Mouse (Mus musculus): ENCODE results near the gene N4bp2l2.

The N4bp2l2 gene

DNA sequence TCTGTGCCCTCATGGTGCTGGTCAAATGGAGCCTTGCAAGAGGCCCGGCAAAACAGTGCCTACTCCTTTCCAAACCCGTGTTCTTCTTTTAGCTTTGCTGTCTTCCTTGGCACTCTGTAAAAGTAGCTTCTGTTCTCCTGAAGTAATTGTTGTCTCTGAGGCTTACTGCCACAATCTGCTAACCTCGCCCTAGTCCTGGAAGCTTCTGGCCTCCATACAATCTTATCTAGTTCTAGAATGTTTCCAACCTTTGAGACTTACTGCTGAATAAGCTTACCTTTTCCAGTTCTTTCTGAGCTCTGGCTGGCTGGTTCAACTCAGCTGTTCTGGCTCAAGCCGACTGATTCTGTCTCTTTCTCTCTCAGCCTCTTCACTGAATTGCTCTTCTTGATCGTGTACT is 104.2 kb downstream of the N4bp2l2 start:
- DNase-seq (ENCODE audit: low read depth, low spot score) = no peak

GRCm38 (mm10) chr5:150561376-150561775 is 104.6 kb downstream of the N4bp2l2 start:
- no peak for DNase-seq (ENCODE audit: low read depth, low spot score)

GRCm38 (mm10) chr5:150560851-150561250 is 105.1 kb downstream of the N4bp2l2 start:
- DNase-seq (ENCODE audit: low read depth, low spot score) = no peak

DNA sequence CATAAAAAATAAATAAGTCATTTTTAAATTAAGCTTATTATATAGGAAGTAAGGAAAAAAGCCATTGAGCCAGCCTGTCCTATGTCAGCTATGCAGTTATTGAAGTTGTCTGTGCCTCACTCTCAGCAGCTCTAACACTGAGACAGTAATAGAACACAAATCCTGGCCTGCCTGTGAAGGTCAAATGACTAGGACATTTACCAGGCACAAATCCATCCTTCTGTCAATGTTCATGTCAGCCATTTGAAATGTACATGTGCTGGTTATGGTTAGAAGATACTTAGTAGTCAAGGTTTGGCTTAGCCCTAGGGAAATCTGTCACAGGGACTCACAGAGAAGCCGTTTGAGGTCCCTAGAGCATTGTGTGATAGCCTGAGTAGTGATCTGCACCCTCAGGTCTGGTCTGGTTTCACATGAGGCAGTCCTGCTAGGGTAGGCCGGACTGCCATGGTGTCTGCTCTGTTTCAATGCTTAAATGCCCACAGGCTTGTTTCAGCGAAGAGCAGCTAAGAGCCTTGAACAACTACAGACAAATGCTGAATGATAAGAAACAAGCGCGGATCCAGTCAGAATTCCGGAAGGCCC is 106.4 kb downstream of the N4bp2l2 start:
- no peak for DNase-seq (ENCODE audit: low read depth, low spot score)
